Mouse (Mus musculus): ENCODE results near the gene D630039A03Rik. TPM values are rescaled to one million over a fixed set of nuclear protein-coding genes. Genes with fewer than 3 reads are reported as not detected.
"Not testable (repeated sequence)": the region's sequence is repeated elsewhere in the genome, so short reads cannot be mapped to it uniquely, and the experiment has no call there.

The D630039A03Rik gene
- polyA plus RNA-seq, 1 experiment from 2014 or later: 0.31 TPM

GRCm38 (mm10) chr4:57904211-57904610 is 11.9 kb downstream of the D630039A03Rik start:
- Histone ChIP-seq H3K9ac (ENCODE audit: low read depth, low read length) (no peak overlapping the region), H3K36me3 (ENCODE audit: control insufficient read depth, insufficient read depth, low read length) (no peaks in the 10 kb centered on the region), H3K27ac (ENCODE audit: low read depth, low read length) (no peak overlapping the region), H3K4me2 (replicated peaks; ENCODE audit: low read depth, low read length) (no peak overlapping the region), H3K9me3 (ENCODE audit: control insufficient read depth, low read length) (no peaks in the 10 kb centered on the region), H3K4me3 (ENCODE audit: low read depth, low read length) (no peak overlapping the region), H3K4me1 (replicated peaks; ENCODE audit: control insufficient read depth, insufficient read depth, low read length) (no peaks in the 10 kb centered on the region), H3K27me3 (ENCODE audit: control insufficient read depth, insufficient read depth, low read length) (no peaks in the 10 kb centered on the region)
- DNase-seq (ENCODE audit: low spot score): peak; percentile 80
- WGBS: 13% methylated on average over 5 of the region's 5 CpGs
- ATAC-seq (ENCODE audit: low FRiP score): peak; percentile 48; the same call in 1 of the 2 replicates

GRCm38 (mm10) chr4:57902619-57903018 is 13.5 kb downstream of the D630039A03Rik start:
- WGBS: 85% methylated on average over 5 of the region's 5 CpGs
- no peaks in the 10 kb centered on the region for H3K4me1 ChIP-seq (replicated peaks; ENCODE audit: control insufficient read depth, insufficient read depth, low read length)
- no peaks in the 10 kb centered on the region for H3K9me3 ChIP-seq (ENCODE audit: control insufficient read depth, low read length)
- H3K36me3 ChIP-seq (ENCODE audit: control insufficient read depth, insufficient read depth, low read length): no peaks in the 10 kb centered on the region
- H3K4me2 ChIP-seq (replicated peaks; ENCODE audit: low read depth, low read length): no peak overlapping the region
- H3K27ac ChIP-seq (ENCODE audit: low read depth, low read length): no peak overlapping the region
- H3K27me3 ChIP-seq (ENCODE audit: control insufficient read depth, insufficient read depth, low read length): no peaks in the 10 kb centered on the region
- no peak for ATAC-seq (ENCODE audit: low FRiP score)
- no peak overlapping the region for H3K9ac ChIP-seq (ENCODE audit: low read depth, low read length)
- no peak overlapping the region for H3K4me3 ChIP-seq (ENCODE audit: low read depth, low read length)
- no peak for DNase-seq (ENCODE audit: low spot score)

- DNase-seq (ENCODE audit: low spot score): peak; percentile 66
- WGBS: 14% methylated on average over 4 of the region's 4 CpGs
- H3K36me3 ChIP-seq (ENCODE audit: control insufficient read depth, insufficient read depth, low read length): no peaks in the 10 kb centered on the region
- H3K4me2 ChIP-seq (replicated peaks; ENCODE audit: low read depth, low read length): no peak overlapping the region
- no peak overlapping the region for H3K9ac ChIP-seq (ENCODE audit: low read depth, low read length)
- H3K9me3 ChIP-seq (ENCODE audit: control insufficient read depth, low read length): no peaks in the 10 kb centered on the region
- ATAC-seq (ENCODE audit: low FRiP score): peak; percentile 44; the same call in 1 of the 2 replicates
- no peak overlapping the region for H3K4me3 ChIP-seq (ENCODE audit: low read depth, low read length)
- no peaks in the 10 kb centered on the region for H3K27me3 ChIP-seq (ENCODE audit: control insufficient read depth, insufficient read depth, low read length)
- no peak overlapping the region for H3K27ac ChIP-seq (ENCODE audit: low read depth, low read length)
- H3K4me1 ChIP-seq (replicated peaks; ENCODE audit: control insufficient read depth, insufficient read depth, low read length): no peaks in the 10 kb centered on the region
These were observed 14.9 kb downstream of the D630039A03Rik start for GRCm38 (mm10) chr4:57901210-57901609.

GRCm38 (mm10) chr4:57896631-57897030 is 19.5 kb downstream of the D630039A03Rik start:
- H3K36me3 ChIP-seq (ENCODE audit: control insufficient read depth, insufficient read depth, low read length): no peaks in the 10 kb centered on the region
- H3K4me2 ChIP-seq (replicated peaks; ENCODE audit: low read depth, low read length): no peak overlapping the region
- 0 out of 2 replicates have a peak, but pooled peaks cover 2% of the 10 kb centered on the region for H3K4me1 ChIP-seq (replicated peaks; ENCODE audit: control insufficient read depth, insufficient read depth, low read length)
- H3K9ac ChIP-seq (ENCODE audit: low read depth, low read length): no peak overlapping the region
- no peaks in the 10 kb centered on the region for H3K9me3 ChIP-seq (ENCODE audit: control insufficient read depth, low read length)
- no peak for ATAC-seq (ENCODE audit: low FRiP score)
- WGBS: 87% methylated on average over 3 of the region's 3 CpGs
- DNase-seq (ENCODE audit: low spot score): no peak
- H3K27ac ChIP-seq (ENCODE audit: low read depth, low read length): no peak overlapping the region
- no peaks in the 10 kb centered on the region for H3K27me3 ChIP-seq (ENCODE audit: control insufficient read depth, insufficient read depth, low read length)
- no peak overlapping the region for H3K4me3 ChIP-seq (ENCODE audit: low read depth, low read length)

- Histone ChIP-seq H3K27me3 (ENCODE audit: control insufficient read depth, insufficient read depth, low read length) (no peaks in the 10 kb centered on the region), H3K4me1 (replicated peaks; ENCODE audit: control insufficient read depth, insufficient read depth, low read length) (peaks cover 6% of the 10 kb centered on the region; the same call in 1 of the 2 replicates), H3K9me3 (ENCODE audit: control insufficient read depth, low read length) (no peaks in the 10 kb centered on the region), H3K36me3 (ENCODE audit: control insufficient read depth, insufficient read depth, low read length) (no peaks in the 10 kb centered on the region), H3K4me3 (ENCODE audit: low read depth, low read length) (no peak overlapping the region), H3K27ac (ENCODE audit: low read depth, low read length) (no peak overlapping the region), H3K4me2 (replicated peaks; ENCODE audit: low read depth, low read length) (no peak overlapping the region), H3K9ac (ENCODE audit: low read depth, low read length) (no peak overlapping the region)
- ATAC-seq (ENCODE audit: low FRiP score) (no peak), DNase-seq (ENCODE audit: low spot score) (no peak)
- 50% methylated on average over 6 of the region's 6 CpGs for WGBS
These were observed 20.2 kb downstream of the D630039A03Rik start for GRCm38 (mm10) chr4:57895902-57896301.

GRCm38 (mm10) chr4:57895140-57895539 is 21.0 kb downstream of the D630039A03Rik start:
- WGBS: 52% methylated on average over 5 of the region's 5 CpGs
- H3K9ac ChIP-seq (ENCODE audit: low read depth, low read length): no peak overlapping the region
- DNase-seq (ENCODE audit: low spot score) (no peak), ATAC-seq (ENCODE audit: low FRiP score) (no peak)
- no peaks in the 10 kb centered on the region for H3K27me3 ChIP-seq (ENCODE audit: control insufficient read depth, insufficient read depth, low read length)
- H3K9me3 ChIP-seq (ENCODE audit: control insufficient read depth, low read length): no peaks in the 10 kb centered on the region
- no peak overlapping the region for H3K27ac ChIP-seq (ENCODE audit: low read depth, low read length)
- peaks cover 8% of the 10 kb centered on the region; the same call in 1 of the 2 replicates for H3K4me1 ChIP-seq (replicated peaks; ENCODE audit: control insufficient read depth, insufficient read depth, low read length)
- no peak overlapping the region for H3K4me3 ChIP-seq (ENCODE audit: low read depth, low read length)
- no peak overlapping the region for H3K4me2 ChIP-seq (replicated peaks; ENCODE audit: low read depth, low read length)
- H3K36me3 ChIP-seq (ENCODE audit: control insufficient read depth, insufficient read depth, low read length): no peaks in the 10 kb centered on the region

GRCm38 (mm10) chr4:57892001-57892586 is 24.0 kb downstream of the D630039A03Rik start:
- Histone ChIP-seq H3K36me3 (ENCODE audit: control insufficient read depth, insufficient read depth, low read length) (no peaks in the 10 kb centered on the region), H3K4me3 (ENCODE audit: low read depth, low read length) (no peak overlapping the region), H3K27ac (ENCODE audit: low read depth, low read length) (peak overlapping the region; percentile 56), H3K9ac (ENCODE audit: low read depth, low read length) (no peak overlapping the region), H3K4me1 (replicated peaks; ENCODE audit: control insufficient read depth, insufficient read depth, low read length) (peaks cover 8% of the 10 kb centered on the region; the same call in 1 of the 2 replicates), H3K27me3 (ENCODE audit: control insufficient read depth, insufficient read depth, low read length) (no peaks in the 10 kb centered on the region), H3K4me2 (replicated peaks; ENCODE audit: low read depth, low read length) (no peak overlapping the region), H3K9me3 (ENCODE audit: control insufficient read depth, low read length) (no peaks in the 10 kb centered on the region)
- ATAC-seq (ENCODE audit: low FRiP score): peak; percentile 77; the same call in 1 of the 2 replicates
- WGBS: 49% methylated on average over 10 of the region's 10 CpGs
- DNase-seq (ENCODE audit: low spot score): peak; percentile 45

- Histone ChIP-seq H3K4me2 (replicated peaks; ENCODE audit: low read depth, low read length) (no peak overlapping the region), H3K4me1 (replicated peaks; ENCODE audit: control insufficient read depth, insufficient read depth, low read length) (peaks cover 8% of the 10 kb centered on the region; the same call in 1 of the 2 replicates), H3K36me3 (ENCODE audit: control insufficient read depth, insufficient read depth, low read length) (no peaks in the 10 kb centered on the region), H3K4me3 (ENCODE audit: low read depth, low read length) (no peak overlapping the region), H3K27ac (ENCODE audit: low read depth, low read length) (no peak overlapping the region), H3K27me3 (ENCODE audit: control insufficient read depth, insufficient read depth, low read length) (no peaks in the 10 kb centered on the region), H3K9me3 (ENCODE audit: control insufficient read depth, low read length) (no peaks in the 10 kb centered on the region), H3K9ac (ENCODE audit: low read depth, low read length) (no peak overlapping the region)
- no peak for ATAC-seq (ENCODE audit: low FRiP score)
- DNase-seq (ENCODE audit: low spot score): no peak
- 91% methylated on average over 8 of the region's 8 CpGs for whole genome bisulfite sequencing
These were observed 26.3 kb downstream of the D630039A03Rik start for GRCm38 (mm10) chr4:57889773-57890172.

GRCm38 (mm10) chr4:57888978-57889377 is 27.1 kb downstream of the D630039A03Rik start:
- not testable (repeated sequence) for DNase-seq (ENCODE audit: low spot score); H3K9me3 ChIP-seq (ENCODE audit: control insufficient read depth, low read length); H3K4me1 ChIP-seq (replicated peaks; ENCODE audit: control insufficient read depth, insufficient read depth, low read length); H3K36me3 ChIP-seq (ENCODE audit: control insufficient read depth, insufficient read depth, low read length); H3K9ac ChIP-seq (ENCODE audit: low read depth, low read length); H3K4me3 ChIP-seq (ENCODE audit: low read depth, low read length); H3K27me3 ChIP-seq (ENCODE audit: control insufficient read depth, insufficient read depth, low read length); ATAC-seq (ENCODE audit: low FRiP score); H3K4me2 ChIP-seq (replicated peaks; ENCODE audit: low read depth, low read length); H3K27ac ChIP-seq (ENCODE audit: low read depth, low read length)
- 91% methylated on average over 1 of the region's 1 CpGs for WGBS

All from hindbrain, embryonic 11.5 days (tissue).